ENCODE assay signal across 11 mouse cellular contexts in the genomic region with DNA sequence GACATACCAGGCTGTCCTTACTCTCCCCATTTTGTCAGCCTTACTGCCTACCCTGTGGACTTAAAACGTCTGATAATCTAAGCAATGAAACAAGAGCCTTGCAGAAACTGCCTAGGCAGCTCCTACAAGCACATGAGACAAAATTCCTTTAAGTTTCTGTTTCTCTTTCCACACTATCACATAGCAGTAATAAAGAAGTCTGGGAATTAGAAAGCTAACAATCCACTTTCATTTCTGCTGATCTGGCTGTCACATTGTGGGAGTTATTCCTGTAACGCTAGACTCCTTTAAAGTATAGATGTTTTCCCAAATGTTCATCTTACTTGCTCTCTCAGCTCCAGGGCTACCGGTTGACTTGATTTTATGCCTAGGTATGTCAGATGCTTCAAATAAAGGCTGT. TPM values are rescaled to one million over a fixed set of nuclear protein-coding genes. Genes with fewer than 3 reads are reported as not detected.
DNase-seq lines count a peak whose midpoint lies in the region; ATAC-seq and TF ChIP-seq lines count a peak whose summit lies in the region.
"Had no signal": no experiment of that assay in that cellular context is flagged by ENCODE, and none has a peak within 500 bp of the region (broad histone marks: within the 10 kb centered on the region; RNA-seq: fewer than 3 reads in every experiment).

No protein-coding gene starts in this region.

- 59% methylated on average over 3 of the region's 3 CpGs for WGBS in olfactory bulb, adult 2 months

- peak overlapping the region; percentile 78 for H3K4me3 ChIP-seq in megakaryocyte, embryonic 14.5 days (replicated peaks)
- H3K4me3 ChIP-seq in embryonic fibroblast, embryonic 13.5 days (ENCODE audit: insufficient read depth, low read length), result no peak overlapping the region
- H3K4me3 ChIP-seq in olfactory bulb, adult 2 months (ENCODE audit: insufficient read depth, low read depth, low read length), result no peak overlapping the region
- H3K4me3 ChIP-seq: forebrain, embryonic 15.5 days had no signal

- H3K27ac ChIP-seq in embryonic fibroblast, embryonic 13.5 days (ENCODE audit: insufficient read depth, low read length), result peak overlapping the region; percentile 91
- H3K27ac ChIP-seq in olfactory bulb, adult 2 months (ENCODE audit: insufficient read depth, low read depth, low read length), result peak overlapping the region; percentile 44; the same call in 1 of the 2 replicates
- H3K27ac ChIP-seq: forebrain, embryonic 15.5 days; liver, embryonic 14.5 days had no signal

- H3K36me3 ChIP-seq in megakaryocyte, embryonic 14.5 days (replicated peaks; ENCODE audit: low read length), result peaks cover 20% of the 10 kb centered on the region
- H3K36me3 ChIP-seq: forebrain, embryonic 15.5 days had no signal

- H3K27me3 ChIP-seq in megakaryocyte, embryonic 14.5 days (replicated peaks), result no peaks in the 10 kb centered on the region
- H3K27me3 ChIP-seq: forebrain, embryonic 15.5 days had no signal

- ATAC-seq in megakaryocyte, adult 5-6 weeks (ENCODE audit: poor library complexity, severe bottlenecking), result no peak
- ATAC-seq: forebrain, embryonic 15.5 days had no signal

- TF ChIP-seq POLR2A in embryonic fibroblast, embryonic 13.5 days (IDR thresholded peaks at IDR 0.05; ENCODE audit: low read depth, low read length), result no peak
- no peak for TF ChIP-seq POLR2A in olfactory bulb, adult 2 months (IDR thresholded peaks at IDR 0.05; ENCODE audit: insufficient read depth, low read depth, low read length)

- DNase-seq in kidney, adult 18-20 months, result peak; percentile 16
- DNase-seq in kidney, postnatal 36 days, result no peak
- no peak for DNase-seq in cerebellum, adult 18-20 months
- DNase-seq: thymus, adult 18-20 months had no signal

- H3K4me1 ChIP-seq in megakaryocyte, embryonic 14.5 days, result peaks cover 48% of the 10 kb centered on the region
- H3K4me1 ChIP-seq in embryonic fibroblast, embryonic 13.5 days (ENCODE audit: control insufficient read depth, insufficient read depth, low read length), result peaks cover 9% of the 10 kb centered on the region
- 0 out of 2 replicates have a peak, but pooled peaks cover 4% of the 10 kb centered on the region for H3K4me1 ChIP-seq in olfactory bulb, adult 2 months (ENCODE audit: control insufficient read depth, insufficient read depth, low read length)

- no peak for TF ChIP-seq CTCF in embryonic fibroblast, embryonic 13.5 days (IDR thresholded peaks at IDR 0.05; ENCODE audit: borderline replicate concordance, insufficient read depth, low read length)
- no peak for TF ChIP-seq CTCF in olfactory bulb, adult 2 months (IDR thresholded peaks at IDR 0.05; ENCODE audit: insufficient read depth, low read depth, low read length)

- H3K9me3 ChIP-seq in megakaryocyte, embryonic 14.5 days, result peaks cover 8% of the 10 kb centered on the region; the same call in 1 of the 2 replicates
- H3K9me3 ChIP-seq: forebrain, embryonic 15.5 days had no signal

RNA-seq across cellular contexts. Expression of a gene that starts 3.0 kb away (rescaled TPM):
- polyA plus RNA-seq in megakaryocyte, embryonic 14.5 days (2012; ENCODE audit: insufficient read depth, low replicate concordance), result 0.25 TPM in 1 of 2 replicates, not detected in the other
- total RNA-seq in megakaryocyte, adult 5-6 weeks (2015), result 10.1 and 10.2 TPM in 2 replicates
- 20.2 and 21.2 TPM in 2 replicates for total RNA-seq in megakaryocyte, adult 5-6 weeks (2017)
- polyA plus RNA-seq in embryonic fibroblast, embryonic 13.5 days (2011; ENCODE audit: insufficient read length, low read depth, missing spikeins), result 13.2 and 17.6 TPM in 2 replicates
- polyA plus RNA-seq in olfactory bulb, adult 2 months (2012; ENCODE audit: insufficient read depth, insufficient read length, low replicate concordance, missing spikeins), result not detected in 2 replicates

RNA-seq across cellular contexts. Expression of a gene that starts 26.2 kb away (rescaled TPM):
- 1.4 TPM in 1 of 2 replicates, not detected in the other for polyA plus RNA-seq in megakaryocyte, embryonic 14.5 days (2012; ENCODE audit: insufficient read depth, low replicate concordance)
- total RNA-seq in megakaryocyte, adult 5-6 weeks (2015), result 119 and 136 TPM in 2 replicates
- 69.1 and 73.0 TPM in 2 replicates for total RNA-seq in megakaryocyte, adult 5-6 weeks (2017)
- polyA plus RNA-seq in embryonic fibroblast, embryonic 13.5 days (2011; ENCODE audit: insufficient read length, low read depth, missing spikeins), result 66.0 and 68.3 TPM in 2 replicates
- not detected in 2 replicates for polyA plus RNA-seq in olfactory bulb, adult 2 months (2012; ENCODE audit: insufficient read depth, insufficient read length, low replicate concordance, missing spikeins)

RNA-seq across cellular contexts. Expression of a gene that starts 29.8 kb away (rescaled TPM):
- 1.9 TPM in 1 of 2 replicates, not detected in the other for polyA plus RNA-seq in megakaryocyte, embryonic 14.5 days (2012; ENCODE audit: insufficient read depth, low replicate concordance)
- 22.6 and 25.4 TPM in 2 replicates for total RNA-seq in megakaryocyte, adult 5-6 weeks (2015)
- 33.0 and 34.0 TPM in 2 replicates for total RNA-seq in megakaryocyte, adult 5-6 weeks (2017)
- polyA plus RNA-seq in embryonic fibroblast, embryonic 13.5 days (2011; ENCODE audit: insufficient read length, low read depth, missing spikeins), result 11.6 and 15.3 TPM in 2 replicates
- polyA plus RNA-seq in olfactory bulb, adult 2 months (2012; ENCODE audit: insufficient read depth, insufficient read length, low replicate concordance, missing spikeins), result not detected in 2 replicates

RNA-seq across cellular contexts. Expression of a gene that starts 48.2 kb away (rescaled TPM):
- polyA plus RNA-seq in megakaryocyte, embryonic 14.5 days (2012; ENCODE audit: insufficient read depth, low replicate concordance), result 0.06 TPM in 1 of 2 replicates, not detected in the other
- 4.7 and 5.2 TPM in 2 replicates for total RNA-seq in megakaryocyte, adult 5-6 weeks (2015)
- total RNA-seq in megakaryocyte, adult 5-6 weeks (2017), result 5.7 and 6.4 TPM in 2 replicates
- 0.40 and 0.48 TPM in 2 replicates for polyA plus RNA-seq in embryonic fibroblast, embryonic 13.5 days (2011; ENCODE audit: insufficient read length, low read depth, missing spikeins)
- polyA plus RNA-seq in olfactory bulb, adult 2 months (2012; ENCODE audit: insufficient read depth, insufficient read length, low replicate concordance, missing spikeins), result not detected in 2 replicates

RNA-seq across cellular contexts. Expression of a gene that starts 54.2 kb away (rescaled TPM):
- polyA plus RNA-seq in megakaryocyte, embryonic 14.5 days (2012; ENCODE audit: insufficient read depth, low replicate concordance), result 1.2 TPM in 1 of 2 replicates, not detected in the other
- total RNA-seq in megakaryocyte, adult 5-6 weeks (2015), result 4.7 and 5.1 TPM in 2 replicates
- total RNA-seq in megakaryocyte, adult 5-6 weeks (2017), result 4.2 and 5.1 TPM in 2 replicates
- 3.4 and 3.6 TPM in 2 replicates for polyA plus RNA-seq in embryonic fibroblast, embryonic 13.5 days (2011; ENCODE audit: insufficient read length, low read depth, missing spikeins)
- polyA plus RNA-seq in olfactory bulb, adult 2 months (2012; ENCODE audit: insufficient read depth, insufficient read length, low replicate concordance, missing spikeins), result not detected in 2 replicates
- total RNA-seq: granulocyte monocyte progenitor cell, adult 5-6 weeks had no signal

Comparison
In these comparisons a context has a peak if more than half of its experiments do, and no peak if none do; other contexts are left out.
1. RNA of a gene that starts 26.2 kb away (polyA plus RNA-seq): not detected in olfactory bulb, adult 2 months and 66.0 to 68.3 TPM in embryonic fibroblast, embryonic 13.5 days; 1.4 TPM in megakaryocyte, embryonic 14.5 days; every median in the first group is over 10 times any median in the second.